Comparison of ENCODE assay signal across 9 mouse cellular contexts in genomic region chr6:128124222-128124971, GRCm38 (mm10). TPM values are rescaled to one million over a fixed set of nuclear protein-coding genes. Genes with fewer than 3 reads are reported as not detected.
DNase-seq lines count a peak whose midpoint lies in the region; ATAC-seq lines count a peak whose summit lies in the region.
"Had no signal": no experiment of that assay in that cellular context is flagged by ENCODE, and none has a peak within 500 bp of the region (broad histone marks: within the 10 kb centered on the region; RNA-seq: fewer than 3 reads in every experiment).

No protein-coding gene starts in this region.

- H3K36me3 ChIP-seq in liver, embryonic 12.5 days, result no peaks in the 10 kb centered on the region
- H3K36me3 ChIP-seq in forebrain, embryonic 14.5 days (ENCODE audit: control insufficient read depth, insufficient read depth, low read length), result no peaks in the 10 kb centered on the region

- peaks cover 19% of the 10 kb centered on the region for H3K4me1 ChIP-seq in liver, embryonic 12.5 days
- no peaks in the 10 kb centered on the region for H3K4me1 ChIP-seq in forebrain, embryonic 14.5 days (ENCODE audit: control insufficient read depth, insufficient read depth, low read length)

- peak; percentile 46; the same call in 1 of the 2 replicates for ATAC-seq in liver, embryonic 12.5 days
- ATAC-seq in granulocyte monocyte progenitor cell, adult 5-6 weeks (replicated peaks; ENCODE audit: poor library complexity, severe bottlenecking), result no peak
- no peak for ATAC-seq in forebrain, embryonic 14.5 days

- H3K9ac ChIP-seq in liver, embryonic 12.5 days, result no peak overlapping the region
- no peak overlapping the region for H3K9ac ChIP-seq in forebrain, embryonic 14.5 days (ENCODE audit: low read length)

- intact Hi-C loops in left cerebral cortex, postnatal 14 days (cut with DNase I), result no loop called here

- no peaks in the 10 kb centered on the region for H3K27me3 ChIP-seq in liver, embryonic 12.5 days (replicated peaks)
- H3K27me3 ChIP-seq in forebrain, embryonic 14.5 days (replicated peaks; ENCODE audit: control insufficient read depth, insufficient read depth, low read length), result no peaks in the 10 kb centered on the region

- peak; percentile 62 for DNase-seq in urinary bladder, postnatal 14 days (ENCODE audit: low spot score)
- DNase-seq in urinary bladder, postnatal 36 days (ENCODE audit: low spot score in 2 of 2), result no peak
- peak; percentile 69 for DNase-seq in heart, postnatal 4 days
- no peak for DNase-seq in MN1 (ENCODE audit: low spot score)
- DNase-seq in forebrain, embryonic 14.5 days (ENCODE audit: low spot score), result no peak
- no peak for DNase-seq in left cerebral cortex, postnatal 14 days (ENCODE audit: low spot score in 2 of 2)

- H3K4me3 ChIP-seq in liver, embryonic 12.5 days, result no peak overlapping the region
- no peak overlapping the region for H3K4me3 ChIP-seq in forebrain, embryonic 14.5 days (ENCODE audit: low read depth, low read length)
- H3K4me3 ChIP-seq: erythroblast, embryonic 14.5 days had no signal

- no peaks in the 10 kb centered on the region for H3K9me3 ChIP-seq in liver, embryonic 12.5 days (replicated peaks)
- no peaks in the 10 kb centered on the region for H3K9me3 ChIP-seq in forebrain, embryonic 14.5 days (replicated peaks; ENCODE audit: control insufficient read depth, low read length)

- 37% methylated on average over 10 of the region's 10 CpGs for WGBS in liver, embryonic 12.5 days (ENCODE audit: insufficient replicate concordance)
- WGBS in forebrain, embryonic 14.5 days, result 86% methylated on average over 10 of the region's 10 CpGs

- no peak overlapping the region for H3K27ac ChIP-seq in liver, embryonic 12.5 days
- no peak overlapping the region for H3K27ac ChIP-seq in forebrain, embryonic 14.5 days (ENCODE audit: low read depth, low read length)

- no peak overlapping the region for H3K4me2 ChIP-seq in liver, embryonic 12.5 days
- no peak overlapping the region for H3K4me2 ChIP-seq in forebrain, embryonic 14.5 days (ENCODE audit: low read length)

RNA-seq across cellular contexts. Expression of gene Tspan9, which starts 19.0 kb away (rescaled TPM):
- total RNA-seq in heart, postnatal 4 days (2021), result 100 to 1,000 TPM; 216 TPM
- polyA plus RNA-seq in liver, embryonic 12.5 days (2016; fragmentation: Nextera tagmentation; extraction: Ambion mirVana), result 23.3 and 26.4 TPM in 2 replicates
- total RNA-seq in granulocyte monocyte progenitor cell, adult 5-6 weeks (2014; fragmentation: Nextera tagmentation), result 2.2 TPM in 1 of 2 replicates, not detected in the other
- 0.62 and 3.4 TPM in 2 replicates for total RNA-seq in granulocyte monocyte progenitor cell, adult 5-6 weeks (2017)
- polyA plus RNA-seq in forebrain, embryonic 14.5 days (2014; fragmentation: Nextera tagmentation; extraction: Ambion mirVana), result 23.0 and 36.2 TPM in 2 replicates
- total RNA-seq in left cerebral cortex, postnatal 14 days (2021), result 10 to 100 TPM; 71.3 to 77.5 TPM

Comparison
In these comparisons a context has a peak if more than half of its experiments do, and no peak if none do; other contexts are left out.
1. DNase-seq: peak in urinary bladder, postnatal 14 days (single experiment) and heart, postnatal 4 days (single experiment); none in urinary bladder, postnatal 36 days (0 of 2), MN1 (single experiment), forebrain, embryonic 14.5 days (single experiment) and left cerebral cortex, postnatal 14 days (0 of 2).
2. RNA of gene Tspan9, which starts 19.0 kb away (total RNA-seq): 216 TPM in heart, postnatal 4 days and 71.3 to 77.5 TPM in left cerebral cortex, postnatal 14 days; 0.62 to 3.4 TPM in granulocyte monocyte progenitor cell, adult 5-6 weeks; every median in the first group is over 10 times any median in the second.